Mouse (Mus musculus) regulatory T cell (primary cell): ENCODE measurements around the gene Cdrt4.

Source experiments
- in situ Hi-C: fragments of 300-600 bp; cut with MboI, MseI; formaldehyde crosslinking; loops from one replicate; pipeline ENCODE4 v1.15.1; 2025; ENCODE audit warnings: high pct_unique_total_duplicates

Cdrt4 gene

GRCm38 (mm10) chr11:62951012-62951411 is at the start of gene Cdrt4:
Cdrt4 (plus strand) TSS chr11:62951193.
- in situ Hi-C loops, result no loop called here

GRCm38 (mm10) chr11:62901699-62902323 is 49.2 kb upstream of the Cdrt4 start:
- in situ Hi-C loops, result no loop called here

DNA sequence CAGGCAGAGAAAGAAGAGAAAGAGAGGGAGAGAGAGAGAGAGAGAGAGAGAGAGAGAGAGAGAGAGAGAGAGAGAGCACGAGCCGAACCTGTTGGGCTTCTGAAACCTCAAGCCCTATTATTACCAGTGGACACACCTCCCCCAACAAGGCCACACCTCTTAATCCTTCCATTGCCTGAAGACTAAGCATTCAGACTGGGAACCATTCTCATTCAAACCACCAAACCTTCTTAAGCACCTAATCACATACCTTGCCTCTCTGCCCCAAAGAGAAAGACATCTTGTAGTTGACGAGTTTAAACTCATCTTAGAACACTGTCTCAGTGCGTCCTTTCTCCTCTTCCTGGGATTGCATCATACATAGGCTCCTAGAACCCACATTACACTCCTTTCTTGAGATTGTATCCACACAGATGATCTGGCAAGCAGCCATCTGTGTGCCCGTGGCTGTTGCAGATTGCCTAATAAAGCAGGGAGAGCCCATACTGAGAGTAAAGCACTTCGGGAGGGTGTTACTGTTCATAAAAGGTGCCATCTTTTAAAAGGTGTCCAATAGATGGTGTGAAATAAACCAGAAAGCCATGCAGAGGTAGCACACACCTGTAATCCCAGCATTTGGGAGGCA is 47.0 kb upstream of the Cdrt4 start:
- in situ Hi-C loops, result no loop called here

- in situ Hi-C loops, result no loop called here
Observed at GRCm38 (mm10) chr11:62909720-62910306, 41.2 kb upstream of the Cdrt4 start.

DNA sequence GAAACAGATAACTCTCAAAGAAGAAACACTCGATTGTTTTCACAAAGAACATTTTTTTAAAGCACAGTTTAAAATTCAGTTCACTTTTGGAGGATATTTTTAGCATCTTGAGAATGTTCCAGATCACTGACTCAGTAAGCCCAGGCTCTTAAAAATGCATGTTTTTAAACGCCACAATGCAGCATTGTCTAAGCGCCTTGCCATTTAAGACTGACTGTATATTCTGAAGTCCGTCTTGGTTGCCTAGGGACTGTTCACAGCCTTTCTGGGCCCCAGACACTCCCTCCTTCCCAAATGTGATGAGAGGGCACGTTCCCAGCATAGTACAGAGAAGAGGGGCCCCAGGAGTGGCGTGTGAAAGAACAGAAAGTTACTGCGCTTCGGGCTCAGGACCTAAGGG is 39.6 kb upstream of the Cdrt4 start:
- in situ Hi-C loops, result no loop called here

DNA sequence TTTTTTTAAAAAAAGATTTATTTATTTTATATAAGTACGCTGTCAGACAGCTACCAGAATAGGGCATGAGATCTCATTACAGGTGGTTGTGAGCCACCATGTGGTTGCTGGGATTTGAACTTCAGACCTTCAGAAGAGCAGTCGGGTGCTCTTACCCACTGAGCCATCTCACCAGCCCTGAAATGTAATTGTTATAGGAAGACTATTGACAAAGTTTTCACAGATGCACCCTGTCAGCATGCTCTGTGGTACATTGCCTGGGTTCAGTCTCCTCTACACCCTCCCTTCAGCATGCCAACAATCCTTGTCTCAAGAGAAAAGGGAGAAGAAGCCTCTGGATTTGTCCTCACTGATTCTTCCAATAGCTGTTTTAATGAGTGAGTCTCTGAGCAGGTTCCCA is 37.9 kb upstream of the Cdrt4 start:
- in situ Hi-C loops, result no loop called here

- in situ Hi-C loops, result no loop called here
Observed at GRCm38 (mm10) chr11:62914532-62914931, 36.5 kb upstream of the Cdrt4 start.

- in situ Hi-C loops, result loop anchor here (5.0 kb wide), 2 partner anchors 163 to 217 kb away; partner anchors contain the start of gene Gm10428
Observed at GRCm38 (mm10) chr11:62915486-62915885, 35.5 kb upstream of the Cdrt4 start.

DNA sequence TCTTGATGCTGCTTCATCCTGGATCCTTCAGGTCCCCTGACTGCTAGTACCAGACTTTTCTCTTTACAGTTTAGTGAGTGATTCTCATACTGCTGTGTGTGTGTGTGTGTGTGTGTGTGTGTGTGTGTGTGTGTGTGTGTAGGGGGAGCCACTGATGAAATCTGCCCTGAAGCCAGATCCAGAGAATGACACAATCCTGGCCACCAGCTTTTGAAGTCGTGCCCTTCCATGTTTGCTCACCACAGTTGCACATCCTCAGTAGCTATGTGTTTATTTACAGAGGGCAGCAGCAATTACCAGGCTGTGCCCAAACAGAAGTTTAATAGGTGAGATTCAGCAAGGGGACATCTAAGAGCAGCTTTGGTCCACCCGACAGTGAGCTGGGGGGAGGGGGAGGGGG is 34.2 kb upstream of the Cdrt4 start:
- in situ Hi-C loops, result loop anchor here (5.0 kb wide), 2 partner anchors 164 to 216 kb away; partner anchors contain the start of gene Gm10428

DNA sequence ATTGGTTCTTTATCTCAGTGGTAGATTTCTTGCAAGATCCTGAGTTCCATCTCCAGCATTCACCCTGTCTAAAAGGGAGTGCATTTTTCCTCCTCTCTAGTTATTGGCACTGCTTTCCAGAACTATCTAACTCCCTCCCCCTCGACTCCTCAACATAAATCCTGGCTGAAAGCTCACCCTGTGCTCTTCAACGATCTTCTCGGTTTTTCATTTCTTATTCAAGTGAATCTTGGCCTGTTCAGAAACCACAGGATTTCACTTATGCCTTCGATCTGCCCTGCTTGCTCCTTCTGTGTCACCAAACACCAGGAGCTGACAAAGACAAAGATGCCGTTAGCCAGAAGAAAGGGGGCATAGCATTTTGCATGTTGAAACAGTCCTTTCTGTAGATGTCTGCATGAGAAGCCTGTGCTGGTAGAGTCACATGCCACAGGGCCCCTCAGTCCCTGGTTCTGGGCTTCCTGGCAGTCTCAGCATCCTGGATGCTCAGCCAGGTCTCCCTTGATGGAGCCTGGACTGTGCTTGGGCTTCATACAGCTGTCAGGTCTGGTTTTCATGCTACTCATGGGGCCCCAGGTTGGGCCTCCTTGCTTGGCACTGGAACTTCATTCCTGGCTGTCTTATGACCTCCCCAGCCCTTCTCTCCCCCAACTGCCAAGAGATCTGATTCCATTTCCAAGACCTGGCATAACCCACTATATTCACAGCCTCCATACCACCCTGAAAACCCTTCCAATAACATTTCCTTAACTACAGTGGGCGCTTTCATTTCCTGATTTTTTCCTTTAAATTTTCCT is 30.8 kb upstream of the Cdrt4 start:
- in situ Hi-C loops, result loop anchor here (5.0 kb wide), 2 partner anchors 168 to 212 kb away; partner anchors contain the start of gene Gm10428

DNA sequence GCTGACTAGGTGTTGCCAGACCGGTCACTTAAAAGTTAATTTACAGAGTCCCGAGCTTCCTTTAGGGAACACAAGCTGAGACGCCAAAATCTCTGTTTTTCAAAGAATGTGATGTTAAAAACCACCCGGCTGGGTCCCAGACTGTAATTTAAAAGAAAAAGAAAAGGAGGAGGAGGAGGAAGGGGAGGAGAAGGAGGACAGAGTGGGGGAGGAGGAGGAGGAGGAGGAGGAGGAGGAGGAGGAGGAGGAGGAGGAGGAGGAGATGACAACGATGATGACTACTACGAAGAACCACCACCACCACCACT is 30.3 kb upstream of the Cdrt4 start:
- in situ Hi-C loops, result no loop called here

GRCm38 (mm10) chr11:62921052-62921977 is 29.7 kb upstream of the Cdrt4 start:
- in situ Hi-C loops, result no loop called here

DNA sequence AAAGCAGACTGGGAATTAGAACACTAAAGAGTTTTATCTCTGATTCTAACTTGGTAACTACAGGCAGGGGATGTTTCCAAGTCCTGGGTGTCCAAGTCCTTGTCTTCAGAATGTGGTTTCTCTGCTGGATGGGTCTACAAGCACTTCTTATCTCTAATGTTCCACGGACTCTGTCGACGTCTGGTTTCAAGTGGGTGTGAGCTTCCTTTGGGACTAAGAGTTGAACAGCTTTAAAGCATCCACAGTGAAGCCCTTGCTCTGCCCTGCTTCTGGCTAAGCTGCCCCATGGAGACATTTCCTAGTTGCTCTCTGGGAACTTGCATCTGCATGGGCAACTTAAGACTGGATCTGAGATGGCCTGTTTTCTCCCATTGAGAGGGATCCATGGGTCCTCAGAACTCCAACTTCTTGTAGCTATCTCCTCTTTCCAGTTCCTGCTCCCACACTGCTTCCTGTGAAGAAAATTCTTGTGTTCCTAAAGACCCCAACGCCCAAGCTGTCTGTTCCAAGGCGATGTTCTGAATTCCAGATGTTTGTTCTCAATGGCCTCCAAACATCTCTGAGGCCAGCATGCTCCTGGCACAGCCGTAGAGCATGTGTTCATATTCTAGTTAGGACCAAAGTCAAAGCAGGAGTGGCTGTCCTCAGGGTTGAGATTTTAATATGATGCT is 26.8 kb upstream of the Cdrt4 start:
- in situ Hi-C loops, result no loop called here

- in situ Hi-C loops, result loop anchor here (5.0 kb wide), 1 partner anchor 58 kb away; no protein-coding TSS in a partner anchor
Observed at GRCm38 (mm10) chr11:62929799-62930198, 21.2 kb upstream of the Cdrt4 start.

GRCm38 (mm10) chr11:62930574-62930973 is 20.4 kb upstream of the Cdrt4 start:
- in situ Hi-C loops, result loop anchor here (5.0 kb wide), 1 partner anchor 57 kb away; no protein-coding TSS in a partner anchor

DNA sequence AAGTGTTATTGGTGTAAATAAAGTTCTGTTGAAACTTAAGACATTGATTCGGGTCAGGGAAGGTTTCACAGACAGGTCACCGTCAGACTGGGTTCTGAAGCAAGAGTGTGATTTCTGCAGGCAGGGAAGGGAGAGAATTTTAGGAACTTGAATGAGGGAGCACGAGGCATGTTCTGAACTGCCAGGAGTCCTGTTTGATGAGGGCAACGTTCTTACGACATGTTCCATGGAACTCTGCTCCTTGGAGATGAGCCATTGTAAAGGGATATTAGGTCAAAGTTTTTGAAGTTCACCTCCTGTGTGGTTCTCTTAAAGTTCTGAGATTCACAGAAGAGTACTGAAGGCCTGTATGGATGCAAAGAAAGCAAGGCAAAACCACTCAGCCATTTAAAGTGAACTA is 19.9 kb upstream of the Cdrt4 start:
- in situ Hi-C loops, result loop anchor here (5.0 kb wide), 1 partner anchor 56 kb away; no protein-coding TSS in a partner anchor

DNA sequence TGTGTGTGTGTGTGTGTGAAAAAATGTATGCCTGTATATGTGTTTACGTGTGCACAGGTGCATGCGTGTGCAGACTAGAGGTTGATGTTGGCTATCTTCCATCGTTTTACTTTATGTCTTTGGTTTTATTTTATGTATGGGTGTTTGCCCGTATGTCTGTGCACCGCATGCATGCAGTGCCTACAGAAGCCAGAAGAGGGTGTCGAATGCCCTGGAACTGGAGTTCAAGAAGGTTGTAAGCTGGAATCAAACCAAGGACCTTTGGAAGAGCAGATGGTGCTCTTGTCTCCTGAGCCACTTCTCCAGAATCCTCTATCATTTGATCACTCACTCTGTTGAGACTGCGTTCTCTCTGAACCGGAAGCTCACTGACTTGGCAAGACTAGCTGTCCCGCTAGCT is 17.9 kb upstream of the Cdrt4 start:
- in situ Hi-C loops, result loop anchor here (5.0 kb wide), 1 partner anchor 54 kb away; no protein-coding TSS in a partner anchor

GRCm38 (mm10) chr11:62934795-62935514 is 16.0 kb upstream of the Cdrt4 start:
- in situ Hi-C loops, result loop anchor here (5.0 kb wide), 1 partner anchor 52 kb away; no protein-coding TSS in a partner anchor

DNA sequence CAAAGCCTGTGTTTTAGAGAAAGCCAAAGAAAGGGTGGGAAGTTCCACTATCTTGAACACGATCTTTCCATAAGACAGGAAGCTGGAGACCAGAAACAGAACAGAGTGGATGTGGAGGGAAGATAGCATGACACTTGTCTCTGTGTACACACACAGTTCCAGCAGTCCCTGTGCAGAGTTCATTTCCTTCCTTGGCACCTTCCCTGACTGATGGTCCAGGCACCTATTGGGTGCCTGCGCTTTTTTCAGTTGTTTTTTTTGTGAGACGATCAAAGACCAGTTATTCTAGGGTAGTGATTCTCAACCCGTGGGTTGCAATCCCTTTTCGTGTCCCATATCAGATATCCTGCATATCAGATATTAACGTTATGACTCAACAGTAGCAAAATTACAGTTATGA is 13.0 kb upstream of the Cdrt4 start:
- in situ Hi-C loops, result no loop called here

DNA sequence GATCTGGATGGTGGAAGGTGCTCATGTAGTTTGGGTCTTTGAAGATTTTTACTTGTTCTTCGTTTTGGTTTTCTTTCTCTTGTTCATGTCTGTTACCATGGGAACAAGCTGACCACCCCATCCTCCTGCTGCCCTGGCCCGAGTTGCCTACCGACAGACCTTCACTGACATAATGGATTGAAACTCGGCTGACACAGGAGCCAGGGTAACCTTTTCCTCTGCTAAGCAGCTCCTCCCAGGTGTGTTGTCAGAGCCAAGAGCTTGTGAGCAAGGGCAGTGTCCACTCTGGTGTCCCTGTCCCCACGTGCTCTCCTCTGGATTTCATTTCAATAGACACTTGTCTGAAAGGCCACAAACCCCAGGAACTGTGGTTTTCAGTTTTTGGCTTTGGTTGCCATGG is 12.1 kb upstream of the Cdrt4 start:
- in situ Hi-C loops, result no loop called here
